Mouse (Mus musculus): ENCODE data around the gene 1110051M20Rik.

Gene 1110051M20Rik

DNA sequence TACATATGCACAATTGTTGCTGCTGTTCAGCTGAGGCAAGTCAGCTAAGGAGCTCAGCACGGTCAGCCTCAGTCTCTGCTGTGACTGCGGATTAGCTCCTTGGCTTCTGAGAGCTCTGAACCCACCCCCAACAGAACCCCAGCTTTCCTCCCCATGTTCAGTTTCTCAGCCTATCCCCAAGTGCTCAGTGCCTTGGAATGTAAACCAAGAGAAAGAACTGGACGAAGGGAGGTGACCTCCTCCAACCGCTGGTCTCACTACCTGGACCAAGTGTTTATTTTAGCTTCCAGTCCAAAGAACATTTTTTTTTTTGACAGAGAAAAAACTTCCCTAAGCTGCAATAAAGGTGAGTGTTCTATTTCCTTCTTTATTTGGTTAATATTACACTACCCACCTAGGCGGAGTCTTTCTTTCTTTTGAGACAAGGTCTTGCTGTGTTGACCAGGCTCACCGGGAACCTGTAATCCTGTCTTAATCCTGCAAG is 94.5 kb downstream of the 1110051M20Rik start:
- DNase-seq (ENCODE audit: low read depth, low spot score) = no peak

DNA sequence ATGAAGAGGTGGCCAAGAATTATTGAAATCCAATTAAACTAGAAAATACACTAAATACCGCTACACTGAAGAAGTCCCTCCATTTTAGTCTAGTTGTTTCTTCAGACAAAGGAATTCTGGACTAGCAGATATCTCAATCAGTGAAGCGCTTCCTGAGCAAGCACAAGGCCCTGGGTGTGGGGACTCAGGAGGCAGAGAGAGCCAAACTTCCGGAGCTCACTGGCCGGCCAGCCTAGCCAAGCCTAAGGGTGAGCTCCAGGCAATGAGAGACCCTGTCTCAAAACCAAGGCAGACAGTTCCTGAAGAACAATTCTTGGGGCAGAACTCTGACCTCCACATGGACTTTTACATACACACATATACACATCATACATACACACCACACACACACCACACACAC is 95.6 kb downstream of the 1110051M20Rik start:
- no peak for DNase-seq (ENCODE audit: low read depth, low spot score)

DNA sequence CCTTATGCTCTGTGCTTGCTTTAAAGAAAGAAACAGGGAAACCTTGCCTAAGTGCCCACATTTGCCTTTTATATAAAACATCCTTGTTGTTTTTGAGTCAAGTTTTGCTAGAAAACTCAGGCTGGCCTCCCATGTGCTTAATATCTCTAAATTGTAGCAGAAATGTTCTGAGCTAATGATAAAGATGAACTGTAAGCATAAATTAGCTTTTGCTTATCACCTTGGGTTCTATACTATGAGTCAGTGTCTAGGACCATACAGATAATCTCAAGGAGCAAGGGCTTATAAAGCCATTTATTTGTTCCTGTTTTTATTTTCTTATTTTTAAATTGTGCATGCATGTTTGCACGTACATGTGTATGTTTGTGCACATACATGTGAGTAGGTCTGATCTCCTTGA is 98.9 kb downstream of the 1110051M20Rik start:
- no peak for DNase-seq (ENCODE audit: low read depth, low spot score)

DNA sequence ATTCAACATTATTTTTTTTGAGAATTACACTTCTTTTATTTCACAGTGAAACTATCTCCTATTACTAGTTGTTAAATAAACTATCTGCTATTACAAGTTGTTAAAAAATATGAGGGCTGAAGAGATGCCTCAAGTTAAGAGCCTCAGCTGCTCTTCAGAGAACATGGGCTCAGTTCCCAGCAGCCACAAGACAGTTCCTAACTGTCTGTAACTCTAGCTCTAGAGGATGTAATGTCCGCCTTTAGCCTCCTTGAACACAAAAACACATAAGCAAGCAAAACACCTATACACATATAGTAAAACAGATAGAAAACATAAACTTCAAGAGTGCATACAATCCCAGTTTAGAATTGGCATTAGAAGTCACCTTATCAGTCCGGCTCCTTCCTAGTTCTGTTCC is 104.9 kb downstream of the 1110051M20Rik start:
- no peak for DNase-seq (ENCODE audit: low read depth, low spot score)

DNA sequence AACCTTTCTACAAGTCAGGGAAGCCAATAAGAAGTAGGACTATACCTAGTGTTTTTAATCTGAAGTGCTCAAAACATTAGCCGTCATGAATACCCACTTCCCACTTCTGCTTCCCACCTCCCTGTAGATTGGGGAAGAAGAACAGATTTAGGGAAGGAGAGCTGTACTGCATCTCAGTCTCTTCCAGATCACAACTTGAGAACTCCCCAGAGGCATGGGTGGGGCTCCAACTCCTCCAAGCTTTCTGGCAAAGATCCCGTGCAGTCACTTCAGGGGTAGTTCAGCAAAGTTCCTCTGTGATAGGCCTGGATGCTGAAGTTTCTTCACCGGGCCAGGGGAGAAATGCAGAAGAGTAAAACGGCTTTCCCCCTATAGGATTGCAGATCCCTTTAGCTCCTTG is 109.4 kb downstream of the 1110051M20Rik start:
- DNase-seq (ENCODE audit: low read depth, low spot score) = no peak

DNA sequence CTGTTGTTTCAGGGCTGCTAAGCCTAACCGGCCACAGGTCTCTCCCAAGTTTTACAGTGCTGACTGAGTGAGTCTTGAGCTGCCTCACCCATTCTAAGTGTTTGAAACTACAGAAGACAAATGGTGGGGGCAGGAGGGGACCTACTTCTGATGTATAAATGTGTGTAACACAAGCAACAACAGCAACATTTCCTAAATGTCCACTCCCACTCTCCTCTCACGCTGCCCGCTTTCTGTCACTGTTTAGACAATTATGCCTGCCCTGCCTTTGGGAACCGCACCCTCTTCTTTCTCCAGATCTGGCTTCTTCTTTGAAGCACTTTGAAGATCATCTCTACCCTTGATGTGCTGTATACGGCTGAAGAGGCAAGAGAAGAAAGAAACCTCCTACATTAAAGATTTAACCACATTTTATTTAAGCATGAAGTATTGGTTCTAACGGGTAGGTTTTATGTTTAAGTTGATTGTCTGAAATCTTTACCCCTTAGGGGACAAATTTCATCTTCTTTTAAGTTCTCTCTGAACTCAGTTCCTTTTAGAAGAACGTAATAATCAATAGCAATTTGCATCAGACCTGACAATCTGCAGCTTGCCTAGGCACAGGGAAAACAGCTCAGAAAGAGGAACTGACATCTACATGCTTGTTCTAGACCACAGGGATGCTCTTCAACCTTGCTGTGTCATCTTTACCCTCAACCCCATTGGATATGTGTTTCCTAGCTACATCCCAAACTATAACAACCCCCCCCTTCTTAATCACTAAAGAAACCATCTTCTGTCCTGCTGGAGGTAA is 113.3 kb downstream of the 1110051M20Rik start:
- DNase-seq (ENCODE audit: low read depth, low spot score) = no peak

DNA sequence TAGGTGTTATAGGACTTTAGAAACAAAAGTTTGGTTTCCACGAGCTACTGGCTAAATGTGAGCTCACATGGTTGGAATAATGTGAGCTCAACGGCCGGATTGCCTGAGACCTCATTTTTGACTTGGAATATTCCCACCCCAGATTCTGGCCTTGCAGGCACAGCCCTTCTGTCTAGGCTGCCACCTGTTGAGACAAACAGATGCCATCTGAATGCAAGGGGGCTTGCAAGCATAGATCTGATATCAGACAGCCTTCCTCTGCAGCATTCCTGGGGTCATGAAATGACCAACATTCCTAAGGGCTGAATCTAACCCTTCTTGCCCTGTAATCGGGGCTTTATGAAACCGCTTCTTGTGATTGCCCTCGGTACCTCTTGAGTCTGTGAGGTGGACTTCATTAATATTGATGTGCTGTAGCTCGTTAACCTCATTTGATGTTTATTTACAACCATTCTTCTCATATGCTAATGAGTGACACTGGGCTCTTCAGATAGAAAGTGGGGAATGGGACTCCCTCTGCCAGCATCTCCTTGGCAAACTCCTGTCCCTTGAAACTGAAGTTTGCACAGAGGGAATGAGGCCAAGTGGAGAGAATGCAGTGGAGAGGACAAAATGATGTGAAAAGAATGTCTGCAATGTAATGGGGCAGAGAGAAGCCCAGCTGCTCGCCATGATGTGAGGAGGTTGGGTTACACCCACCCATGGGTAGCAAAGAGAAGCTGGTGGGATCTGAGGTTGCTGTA is 114.3 kb downstream of the 1110051M20Rik start:
- DNase-seq (ENCODE audit: low read depth, low spot score) = no peak

DNA sequence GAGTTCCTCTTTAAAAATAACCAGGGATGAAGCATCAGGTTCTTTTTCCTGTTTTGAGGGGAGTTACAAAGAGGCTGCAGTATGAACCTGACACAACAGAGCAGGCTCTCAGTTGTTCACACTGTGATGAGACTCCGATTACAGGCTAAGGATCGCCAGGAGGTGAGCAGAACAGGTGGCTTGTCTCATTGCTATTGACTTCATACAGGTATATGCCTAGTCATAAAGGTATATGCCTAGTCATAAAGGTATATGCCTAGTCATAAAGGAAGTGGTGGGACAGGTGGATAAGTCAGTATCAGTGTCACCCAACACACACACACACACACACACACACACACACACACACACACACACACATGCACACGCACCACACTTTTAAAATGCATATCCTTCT is 115.8 kb downstream of the 1110051M20Rik start:
- no peak for DNase-seq (ENCODE audit: low read depth, low spot score)

DNA sequence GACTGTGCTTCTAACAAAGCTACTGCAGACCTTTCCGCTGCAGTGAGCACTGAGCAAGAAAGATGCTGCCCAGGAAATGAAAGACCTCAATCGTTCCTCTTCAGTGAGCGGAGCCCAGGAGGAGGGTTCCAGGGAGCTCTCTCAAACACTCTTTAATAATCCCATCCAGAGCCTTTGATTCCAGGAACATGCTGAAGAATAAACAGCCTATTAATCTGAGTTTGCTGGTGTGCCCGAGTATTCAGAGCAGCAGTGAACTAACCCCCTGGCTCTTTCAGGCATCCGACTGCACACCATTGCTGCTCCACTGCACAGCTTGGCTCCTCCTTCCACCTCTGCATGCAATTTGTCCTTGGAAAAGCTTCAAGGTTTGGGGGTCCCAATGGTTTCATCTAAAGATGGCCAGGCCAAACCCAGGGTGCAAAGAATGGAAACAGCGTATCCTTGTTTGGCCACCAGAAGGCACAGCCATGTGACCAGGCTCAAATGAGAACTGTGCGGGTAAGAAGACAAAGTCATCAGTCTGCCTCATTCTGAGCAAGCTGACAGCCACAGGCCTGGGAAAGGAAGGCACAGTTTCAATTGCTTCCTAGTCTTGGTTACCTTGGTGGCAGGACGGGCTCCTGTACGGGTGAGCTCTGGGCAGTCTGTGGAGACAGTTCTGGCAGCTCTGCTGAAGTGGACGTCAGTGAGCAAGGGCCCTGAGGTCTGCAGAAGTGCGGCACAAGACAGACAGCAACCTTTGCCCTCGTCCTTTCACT is 116.4 kb downstream of the 1110051M20Rik start:
- no peak for DNase-seq (ENCODE audit: low read depth, low spot score)

DNA sequence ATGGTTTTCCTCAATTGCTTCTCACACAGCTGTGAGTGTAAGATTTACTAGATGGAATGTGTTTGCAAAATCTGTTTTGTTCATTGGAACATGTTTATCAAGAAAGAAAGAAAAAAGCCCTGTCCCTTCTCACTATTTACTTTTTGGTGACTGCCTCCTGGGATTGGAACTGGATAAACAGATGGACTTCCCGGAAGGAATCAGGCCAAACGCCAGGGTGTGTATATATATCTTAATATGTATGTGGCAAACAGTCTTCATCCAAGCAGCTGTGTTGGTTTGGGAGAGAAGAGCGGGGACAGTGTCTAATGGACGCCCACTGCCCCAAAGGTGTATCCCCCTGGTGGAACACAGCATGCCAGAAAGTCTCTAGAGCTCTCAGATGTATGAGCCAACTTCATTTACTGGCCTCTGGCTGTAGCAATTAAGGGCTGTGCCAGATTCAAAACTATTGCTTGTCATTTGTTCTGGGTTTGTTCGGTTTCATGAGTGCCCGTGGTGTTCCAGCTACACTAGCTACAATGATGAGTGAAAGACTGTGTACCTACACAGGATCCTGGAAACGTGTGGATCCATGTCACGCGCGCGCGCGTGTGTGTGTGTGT is 117.7 kb downstream of the 1110051M20Rik start:
- no peak for DNase-seq (ENCODE audit: low read depth, low spot score)

DNA sequence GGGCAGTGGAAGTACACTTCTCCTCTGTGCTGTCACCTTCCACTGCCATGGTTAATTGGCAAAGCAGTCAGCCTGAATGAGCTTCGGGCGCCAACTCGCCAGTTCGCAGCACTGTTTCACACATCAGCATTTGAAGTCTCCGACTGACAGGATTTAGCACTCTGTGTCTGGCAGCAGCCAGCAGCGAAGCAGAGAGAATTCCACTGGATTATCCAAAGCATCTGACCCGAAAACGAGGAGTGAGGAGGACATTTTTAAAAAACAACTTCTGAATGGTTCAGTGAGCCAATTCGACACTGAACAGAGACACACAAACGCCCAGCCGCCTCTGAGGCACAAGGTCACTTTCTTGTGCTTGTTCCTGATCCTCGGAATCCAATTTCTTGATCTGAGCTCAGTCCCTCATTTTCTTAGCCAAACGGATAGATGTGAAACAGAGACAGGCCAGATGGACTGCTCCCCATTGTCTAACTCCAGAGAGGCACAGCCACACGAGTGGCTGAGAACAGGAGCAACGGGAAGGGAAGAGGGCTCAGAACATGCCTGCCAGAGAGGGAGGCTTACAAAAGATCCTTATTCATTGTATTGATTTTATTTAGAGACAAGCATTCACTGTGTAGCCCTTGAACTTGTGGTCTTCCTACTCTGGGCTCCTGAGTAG is 119.6 kb downstream of the 1110051M20Rik start:
- DNase-seq (ENCODE audit: low read depth, low spot score) = no peak

DNA sequence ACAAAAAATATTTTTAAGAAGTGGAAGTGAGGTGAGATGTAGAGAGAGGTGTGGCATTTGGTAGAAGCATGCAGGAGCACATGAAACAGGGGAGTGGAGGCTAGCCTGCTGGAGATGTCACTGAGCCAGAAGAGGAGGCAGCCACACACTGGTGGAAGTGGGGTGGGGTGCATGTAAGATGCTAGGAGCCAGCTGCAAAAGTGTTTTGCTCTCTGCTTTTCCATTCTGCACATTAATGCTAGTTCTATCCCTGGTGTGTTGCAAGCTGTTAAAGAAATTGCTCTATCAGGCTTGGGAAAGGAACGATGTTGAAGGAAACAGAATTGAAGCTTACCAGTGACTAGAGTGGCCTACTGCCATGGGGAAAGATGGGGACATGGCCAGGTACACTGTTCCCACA is 120.2 kb downstream of the 1110051M20Rik start:
- DNase-seq (ENCODE audit: low read depth, low spot score) = no peak

DNA sequence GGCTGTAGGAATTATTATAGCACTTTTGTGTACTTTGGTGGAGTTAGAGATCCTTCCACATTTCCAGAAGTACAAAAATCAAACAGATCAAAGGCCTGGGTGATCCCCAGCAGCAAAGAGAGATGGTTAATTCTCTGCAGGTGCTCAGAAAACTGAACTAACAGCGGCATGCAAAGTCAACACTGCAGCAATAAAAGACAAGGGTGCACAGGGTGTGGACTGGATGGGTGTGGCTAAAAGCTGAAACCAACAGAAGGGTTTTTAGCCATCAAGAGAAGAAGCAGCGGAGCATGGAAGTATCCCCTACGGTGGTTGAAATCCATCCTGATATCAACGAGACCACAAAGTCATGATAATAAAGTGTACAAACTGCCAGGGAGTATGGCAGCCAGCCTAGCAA is 122.0 kb downstream of the 1110051M20Rik start:
- DNase-seq (ENCODE audit: low read depth, low spot score) = no peak

DNA sequence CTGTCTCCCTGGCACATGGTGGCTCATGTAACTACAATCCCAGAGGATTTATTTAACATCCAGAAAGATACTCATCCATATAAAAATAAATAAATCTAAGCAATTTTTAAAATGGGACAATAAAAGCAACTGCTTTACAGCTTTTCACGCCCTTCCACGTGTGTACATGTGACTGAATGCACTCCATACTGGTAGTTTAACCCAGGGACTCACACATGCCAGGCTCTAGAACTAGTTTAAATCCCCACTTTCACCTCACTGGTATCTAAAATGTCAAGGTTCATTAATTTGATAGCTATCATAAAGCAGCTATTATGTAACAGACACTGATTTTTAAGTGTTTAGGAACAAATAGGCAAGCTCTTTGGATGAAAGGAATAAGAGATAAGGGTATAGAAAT is 122.6 kb downstream of the 1110051M20Rik start:
- no peak for DNase-seq (ENCODE audit: low read depth, low spot score)

DNA sequence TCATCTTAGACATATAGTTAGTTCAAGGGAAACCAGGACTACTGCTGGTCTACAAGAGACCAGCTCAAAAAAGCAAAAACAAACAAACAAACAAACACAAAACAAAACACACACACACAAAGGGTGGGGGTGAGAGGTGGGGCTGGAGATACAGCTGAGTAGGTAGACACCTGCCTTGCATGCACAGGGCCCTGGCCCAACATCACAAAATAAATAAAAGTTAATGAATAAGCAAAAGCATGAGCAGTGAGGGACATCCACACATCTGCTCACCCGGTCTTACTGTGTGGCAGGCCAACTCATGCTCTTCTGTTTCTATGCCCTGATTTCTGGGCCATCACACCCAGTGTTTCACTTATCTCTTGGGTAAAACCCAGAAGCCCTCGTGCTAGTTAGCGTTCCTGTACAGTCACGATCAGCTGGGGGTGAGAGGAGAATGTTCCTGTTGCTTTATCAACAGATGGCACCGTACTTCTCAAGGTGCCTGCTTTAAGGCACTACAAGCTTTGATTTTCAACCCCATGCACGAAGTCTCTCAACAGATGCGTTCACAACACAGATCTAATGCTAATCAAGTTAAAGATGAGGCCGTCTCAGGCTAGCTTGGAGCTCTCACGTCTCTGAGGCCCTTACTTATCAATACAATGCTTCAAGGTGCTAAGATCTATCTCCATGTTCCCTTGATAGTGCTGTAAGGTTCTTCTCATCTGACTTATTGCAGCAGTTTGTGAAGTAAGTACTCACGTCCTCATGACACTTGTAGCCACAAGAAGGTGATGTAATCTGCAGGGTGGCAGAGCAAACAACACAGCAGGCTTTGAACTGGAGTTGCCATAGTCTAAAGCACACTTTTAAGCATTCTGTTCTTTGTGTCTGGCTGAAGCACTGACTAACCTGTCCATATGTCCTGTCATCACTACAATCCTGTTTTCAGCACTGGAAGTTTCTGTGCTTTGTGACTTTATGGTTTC is 123.7 kb downstream of the 1110051M20Rik start:
- no peak for DNase-seq (ENCODE audit: low read depth, low spot score)

DNA sequence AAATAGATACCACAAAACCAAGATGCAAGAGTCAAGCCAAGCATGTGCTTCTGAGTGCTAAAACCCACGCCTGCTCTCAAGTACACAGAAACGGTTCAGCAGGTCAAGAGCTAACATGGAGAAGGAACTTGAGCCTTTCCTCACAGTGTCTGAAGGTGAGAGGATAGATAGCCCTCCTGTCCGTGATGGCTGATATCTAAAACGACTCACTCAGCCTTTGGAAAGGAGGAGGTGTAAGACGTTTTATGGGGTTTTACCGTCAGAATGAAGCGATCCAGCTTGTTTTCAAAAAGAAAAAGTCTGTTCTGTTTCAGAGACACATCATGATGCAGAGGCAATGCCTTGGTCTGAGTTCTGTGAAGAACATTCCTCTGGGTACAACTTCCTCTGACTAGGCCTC is 130.3 kb downstream of the 1110051M20Rik start:
- DNase-seq (ENCODE audit: low read depth, low spot score) = no peak

DNA sequence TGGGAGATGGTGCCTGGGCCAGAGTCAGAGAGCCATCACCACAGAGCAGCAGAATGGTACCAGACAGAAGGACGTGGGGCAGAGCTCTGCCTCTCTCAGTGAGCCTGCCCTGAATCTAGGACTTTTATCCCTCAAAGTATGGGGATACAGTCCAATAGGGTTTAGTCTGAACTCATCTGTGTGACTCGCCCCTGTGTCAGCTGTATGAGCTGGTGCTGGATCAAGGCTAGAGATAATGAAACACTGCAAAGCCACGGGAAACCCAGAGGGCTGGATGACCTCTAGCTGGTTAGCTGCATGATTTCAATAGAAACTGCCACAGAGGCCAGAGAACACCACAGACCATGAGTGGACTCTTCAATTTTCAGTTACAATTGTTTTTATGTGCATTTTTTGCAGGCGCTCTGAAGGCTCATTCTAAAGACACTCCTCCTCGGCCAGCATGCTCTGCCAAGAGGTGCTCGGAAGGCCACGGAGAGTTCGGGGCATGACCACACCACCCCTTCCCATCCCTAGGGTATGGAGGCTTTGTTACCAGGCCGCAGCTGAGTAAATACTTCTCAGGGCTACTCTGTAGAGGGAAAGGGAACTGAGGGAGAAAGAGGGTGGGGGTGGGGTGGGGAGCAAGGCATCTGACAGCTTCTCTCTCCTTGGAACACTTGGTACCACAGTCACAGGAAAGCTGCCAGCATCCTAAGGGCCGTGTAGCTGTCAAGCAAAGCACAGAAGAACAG is 131.8 kb downstream of the 1110051M20Rik start:
- DNase-seq (ENCODE audit: low read depth, low spot score) = no peak

DNA sequence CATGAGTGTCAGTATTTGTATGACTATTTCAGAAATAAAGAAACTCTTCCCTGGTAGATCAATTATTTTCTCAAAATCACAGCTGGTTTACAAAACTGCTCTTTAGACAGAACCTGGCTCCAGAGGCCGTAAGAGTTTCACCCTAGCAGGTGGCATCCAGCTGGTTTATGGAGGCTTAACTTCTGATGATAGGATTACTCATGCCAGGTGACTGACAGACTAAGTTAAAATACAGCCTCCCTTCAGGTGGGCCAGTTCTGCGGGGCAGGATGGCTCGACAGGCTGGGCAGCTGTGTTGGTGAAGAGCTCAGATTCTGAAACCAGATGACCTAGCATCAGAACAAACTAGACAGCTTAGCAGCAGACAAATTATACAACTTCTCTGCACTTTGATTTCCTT is 135.0 kb downstream of the 1110051M20Rik start:
- DNase-seq (ENCODE audit: low read depth, low spot score) = no peak

DNA sequence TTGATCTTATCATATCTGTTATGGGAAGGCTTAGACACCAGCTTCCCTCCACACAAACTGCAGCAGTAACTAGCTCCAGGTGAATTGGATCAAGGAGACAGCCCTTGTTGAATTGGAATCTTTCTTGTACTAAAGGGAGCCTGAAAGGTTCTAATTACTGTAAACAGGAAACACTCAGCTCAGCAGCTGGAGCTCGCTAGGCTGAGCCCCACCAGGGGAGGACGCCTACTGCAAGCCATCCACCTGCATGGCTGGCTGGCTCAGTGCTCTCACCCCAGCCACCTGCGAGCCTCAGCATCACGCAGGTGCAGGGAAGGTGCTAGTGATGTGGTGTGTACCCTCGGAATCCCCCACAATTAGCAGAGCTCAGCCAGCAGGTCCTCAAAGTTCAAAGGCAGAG is 135.8 kb downstream of the 1110051M20Rik start:
- DNase-seq (ENCODE audit: low read depth, low spot score) = no peak

All from c-Kit-negative CD71-positive TER-119-positive erythroid progenitor cells, embryonic 14.5 days (primary cell).